Mouse (Mus musculus) myocyte (in vitro differentiated cells): Measurements from ENCODE around the gene Cblb.

ENCODE experiments used
- CEBPB ChIP-seq: IDR thresholded peaks from 2 replicates; pipeline ENCODE4 v1.6.1; 2011; ENCODE audit warnings: mild to moderate bottlenecking, moderate library complexity; ENCODE audit not compliant: poor library complexity, insufficient read depth, severe bottlenecking
- E2F4 ChIP-seq: IDR thresholded peaks from one replicate; pipeline ENCODE4 v1.6.1; 2011; ENCODE audit warnings: mild to moderate bottlenecking, control low read depth, moderate library complexity; ENCODE audit not compliant: insufficient read depth
- MAX ChIP-seq: IDR thresholded peaks from one replicate; pipeline ENCODE4 v1.6.1; 2011; ENCODE audit warnings: low read depth, mild to moderate bottlenecking, control low read depth
- MYOG ChIP-seq, 3 experiments: IDR thresholded peaks; one replicate each; pipeline ENCODE4 v1.6.1; 2011; ENCODE audit warnings: control low read depth in 2 of 3, low read depth in 2 of 3, mild to moderate bottlenecking in 2 of 3; ENCODE audit not compliant: insufficient read length in 2 of 3, control insufficient read depth in 1 of 3, insufficient read depth in 1 of 3
- POLR2A ChIP-seq: IDR thresholded peaks from one replicate; pipeline ENCODE4 v1.6.1; 2011; ENCODE audit warnings: low read depth, mild to moderate bottlenecking, control low read depth, moderate library complexity; ENCODE audit not compliant: insufficient read length
- POLR2AphosphoS2 ChIP-seq: IDR thresholded peaks from one replicate; pipeline ENCODE4 v1.6.1; 2011; ENCODE audit warnings: low read depth, control low read depth; ENCODE audit not compliant: insufficient read length
- SRF ChIP-seq: IDR thresholded peaks from one replicate; pipeline ENCODE4 v1.6.1; 2011; ENCODE audit warnings: low read depth; ENCODE audit not compliant: control insufficient read depth, insufficient read length
- TCF12 ChIP-seq: IDR thresholded peaks from one replicate; pipeline ENCODE4 v1.6.1; 2011; ENCODE audit warnings: mild to moderate bottlenecking, control low read depth; ENCODE audit not compliant: poor library complexity, insufficient read depth, severe bottlenecking
- USF1 ChIP-seq: IDR thresholded peaks from one replicate; pipeline ENCODE4 v1.6.1; 2011; ENCODE audit warnings: low read depth, mild to moderate bottlenecking, control low read depth, moderate library complexity

DNA sequence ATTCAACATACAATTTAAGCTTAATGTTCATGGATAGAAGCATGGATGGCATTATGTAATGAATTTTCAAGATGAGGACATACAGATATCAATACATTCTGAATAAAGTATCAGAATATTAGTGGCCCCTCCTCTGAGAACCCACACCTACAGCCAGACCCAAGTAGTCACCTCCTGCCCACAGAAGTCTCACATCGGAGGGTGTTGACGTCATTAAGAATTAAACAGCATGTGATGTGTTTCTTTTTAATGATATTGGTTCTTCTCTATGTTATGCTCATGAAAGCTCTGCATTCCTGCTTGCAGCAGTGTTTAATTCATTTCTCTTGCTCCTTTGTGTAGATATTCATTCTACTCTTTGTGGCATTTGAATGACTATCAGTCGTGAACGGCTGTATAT lies 94.9 kb downstream of the Cblb start:
- TF ChIP-seq MAX (no peak), POLR2A (no peak), TCF12 (no peak), E2F4 (no peak), POLR2AphosphoS2 (no peak), USF1 (no peak), MYOG (IDR thresholded peaks at IDR 0.05; ENCODE audit: control insufficient read depth in 1 of 3, insufficient read depth in 1 of 3, insufficient read length in 2 of 3, low read depth in 2 of 3) (no peak), CEBPB (no peak), SRF (no peak)
